Mouse (Mus musculus) lung, embryonic 15.5 days (tissue): ENCODE results near the gene Stard8. TPM values are rescaled to one million over a fixed set of nuclear protein-coding genes. Genes with fewer than 3 reads are reported as not detected.
"Not testable (repeated sequence)": the region's sequence is repeated elsewhere in the genome, so short reads cannot be mapped to it uniquely, and the experiment has no call there.

Experiments used
- ATAC-seq: fragments of 200-750 bp; cut with Nextera tagmentation; 2 replicates; pipeline ENCODE4 v1.8.0; 2017; ENCODE audit warnings: moderate number of reproducible peaks, borderline replicate concordance; ENCODE audit not compliant: low FRiP score, low TSS enrichment; ENCODE audit errors: extremely low read depth
- H3K27ac ChIP-seq: fragments of 300-500 bp; sonication (generic); 2 replicates; pipeline ENCODE4 v1.5.1; 2015; ENCODE audit warnings: moderate library complexity, mild to moderate bottlenecking, inconsistent platforms
- H3K27me3 ChIP-seq: fragments of 300-500 bp; sonication (generic); 2 replicates; pipeline ENCODE4 v1.6.1; 2015; ENCODE audit warnings: inconsistent platforms
- H3K36me3 ChIP-seq: fragments of 300-500 bp; sonication (generic); 2 replicates; pipeline ENCODE4 v1.6.1; 2015; ENCODE audit warnings: inconsistent platforms
- H3K4me1 ChIP-seq: fragments of 300-500 bp; sonication (generic); 2 replicates; pipeline ENCODE4 v1.6.1; 2015; ENCODE audit warnings: inconsistent platforms
- H3K4me2 ChIP-seq: fragments of 300-500 bp; sonication (generic); 2 replicates; pipeline ENCODE4 v1.6.1; 2015; ENCODE audit warnings: inconsistent platforms, mild to moderate bottlenecking, moderate library complexity
- H3K4me3 ChIP-seq: fragments of 300-500 bp; sonication (generic); 2 replicates; pipeline ENCODE4 v1.5.1; 2015; ENCODE audit warnings: mild to moderate bottlenecking, inconsistent platforms
- H3K9ac ChIP-seq: fragments of 300-500 bp; sonication (generic); 2 replicates; pipeline ENCODE4 v1.6.1; 2015; ENCODE audit warnings: inconsistent platforms
- H3K9me3 ChIP-seq: fragments of 300-500 bp; sonication (generic); 2 replicates; pipeline ENCODE4 v1.6.1; 2016; ENCODE audit warnings: inconsistent platforms
- WGBS: fragments of 180-500 bp; shearing (Covaris S2); methylation state at CpG from one replicate; pipeline ENCODE4 v1.1.7; 2015; 5-methylcytosine and 5-hydroxymethylcytosine counted together
- polyA plus RNA-seq: library from polyadenylated mRNA; unstranded; fragments of >200 nt; fragmentation: Nextera tagmentation; extraction: Ambion mirVana; gene quantifications from 2 replicates; pipeline ENCODE4 v1.2.1, GENCODE M21; 2015

Gene Stard8
- polyA plus RNA-seq: 14.4 and 16.7 TPM in 2 replicates

- H3K27me3 ChIP-seq: no peaks in the 10 kb centered on the region; the same call in 1 of the 2 replicates
- WGBS: 42% methylated on average over 9 of the region's 9 CpGs
- H3K9ac ChIP-seq: no peak within 1 kb of the TSS; the same call in 1 of the 2 replicates
- H3K4me3 ChIP-seq: peak within 1 kb of the TSS; percentile 28
- peaks cover 11% of the 10 kb centered on the region; the same call in 1 of the 2 replicates for H3K4me1 ChIP-seq
- no peaks in the 10 kb centered on the region for H3K9me3 ChIP-seq
- no peaks in the 10 kb centered on the region for H3K36me3 ChIP-seq
- peak; percentile 90; the same call in 1 of the 2 replicates for ATAC-seq
- H3K4me2 ChIP-seq: peak within 1 kb of the TSS; percentile 40
- peak within 1 kb of the TSS; percentile 60 for H3K27ac ChIP-seq
Measured at GRCm38 (mm10) chrX:99003046-99003445, at the start of gene Stard8. Stard8 (plus strand) TSS chrX:99003248.

GRCm38 (mm10) chrX:98953941-98954340 lies 49.1 kb upstream of the Stard8 start:
- no peak overlapping the region for H3K4me3 ChIP-seq
- 25% methylated on average over 5 of the region's 6 CpGs for WGBS
- H3K9me3 ChIP-seq: no peaks in the 10 kb centered on the region
- no peaks in the 10 kb centered on the region for H3K27me3 ChIP-seq
- no peak overlapping the region for H3K9ac ChIP-seq
- H3K36me3 ChIP-seq: no peaks in the 10 kb centered on the region
- no peak overlapping the region for H3K27ac ChIP-seq
- no peak for ATAC-seq
- H3K4me1 ChIP-seq: no peaks in the 10 kb centered on the region
- no peak overlapping the region for H3K4me2 ChIP-seq

DNA sequence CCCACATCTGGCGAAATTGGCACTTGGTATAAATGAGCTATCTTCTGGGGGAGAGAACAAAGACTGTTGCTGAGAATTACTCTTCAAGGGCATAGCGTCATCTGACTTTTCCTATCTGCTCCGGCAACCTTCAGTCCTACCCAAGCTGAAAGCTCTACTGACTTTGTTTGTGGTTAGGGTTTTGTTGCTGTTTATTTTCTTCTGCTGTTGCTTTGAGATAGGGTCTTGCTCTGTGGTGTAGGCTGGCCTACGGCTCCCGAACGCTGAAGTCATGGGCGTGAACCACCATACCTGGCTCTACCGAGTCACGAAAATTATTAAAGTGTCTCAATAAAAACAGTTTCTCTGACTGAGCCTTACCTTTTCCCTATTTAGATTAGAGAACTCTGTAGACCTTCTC lies 44.8 kb upstream of the Stard8 start:
- Histone ChIP-seq H3K4me3 (no peak overlapping the region), H3K4me1 (no peaks in the 10 kb centered on the region), H3K9me3 (no peaks in the 10 kb centered on the region), H3K27me3 (no peaks in the 10 kb centered on the region), H3K4me2 (no peak overlapping the region), H3K27ac (no peak overlapping the region), H3K9ac (no peak overlapping the region), H3K36me3 (no peaks in the 10 kb centered on the region)
- ATAC-seq: no peak
- 87% methylated on average over 9 of the region's 9 CpGs for WGBS

DNA sequence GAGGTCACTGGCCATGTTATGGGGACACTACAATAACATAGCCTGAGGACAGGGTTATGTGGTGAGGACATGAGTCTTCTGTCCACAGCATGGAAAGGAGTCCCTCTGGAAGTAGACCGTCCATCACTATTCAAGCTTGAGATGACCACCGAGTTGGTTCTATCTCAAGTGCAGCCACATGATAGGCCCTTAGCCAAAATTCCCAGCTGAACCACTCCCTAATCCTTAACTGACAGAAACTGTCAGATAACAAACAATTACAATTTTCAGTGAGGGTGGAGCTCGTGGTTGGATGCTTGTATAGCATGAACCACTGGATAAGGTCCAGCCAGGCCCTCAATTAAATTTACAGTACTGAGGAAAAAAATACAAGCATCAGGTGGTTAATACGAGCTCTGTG lies 44.0 kb upstream of the Stard8 start:
- Histone ChIP-seq H3K4me2 (no peak overlapping the region), H3K36me3 (no peaks in the 10 kb centered on the region), H3K4me3 (no peak overlapping the region), H3K9ac (no peak overlapping the region), H3K27ac (no peak overlapping the region), H3K27me3 (no peaks in the 10 kb centered on the region; the same call in 1 of the 2 replicates), H3K4me1 (no peaks in the 10 kb centered on the region), H3K9me3 (no peaks in the 10 kb centered on the region)
- WGBS: 58% methylated on average over 4 of the region's 4 CpGs
- no peak for ATAC-seq

GRCm38 (mm10) chrX:98963742-98964141 lies 39.3 kb upstream of the Stard8 start:
- H3K9me3 ChIP-seq: no peaks in the 10 kb centered on the region
- no peak for ATAC-seq
- no peak overlapping the region for H3K9ac ChIP-seq
- no peak overlapping the region for H3K27ac ChIP-seq
- no peaks in the 10 kb centered on the region for H3K4me1 ChIP-seq
- no peaks in the 10 kb centered on the region; the same call in 1 of the 2 replicates for H3K27me3 ChIP-seq
- H3K4me3 ChIP-seq: no peak overlapping the region
- H3K4me2 ChIP-seq: no peak overlapping the region
- no peaks in the 10 kb centered on the region for H3K36me3 ChIP-seq

GRCm38 (mm10) chrX:98964513-98964912 lies 38.5 kb upstream of the Stard8 start:
- ATAC-seq: no peak
- Histone ChIP-seq H3K27me3 (no peaks in the 10 kb centered on the region; the same call in 1 of the 2 replicates), H3K9ac (no peak overlapping the region), H3K36me3 (no peaks in the 10 kb centered on the region), H3K27ac (no peak overlapping the region), H3K4me1 (no peaks in the 10 kb centered on the region), H3K9me3 (no peaks in the 10 kb centered on the region), H3K4me3 (no peak overlapping the region), H3K4me2 (no peak overlapping the region)

- H3K9me3 ChIP-seq, H3K9ac ChIP-seq, H3K27ac ChIP-seq, H3K27me3 ChIP-seq, H3K4me3 ChIP-seq, H3K4me1 ChIP-seq, ATAC-seq, H3K36me3 ChIP-seq, H3K4me2 ChIP-seq: not testable (repeated sequence)
- WGBS: 53% methylated on average over 5 of the region's 5 CpGs
Measured at GRCm38 (mm10) chrX:98986611-98987010, 16.4 kb upstream of the Stard8 start.

DNA sequence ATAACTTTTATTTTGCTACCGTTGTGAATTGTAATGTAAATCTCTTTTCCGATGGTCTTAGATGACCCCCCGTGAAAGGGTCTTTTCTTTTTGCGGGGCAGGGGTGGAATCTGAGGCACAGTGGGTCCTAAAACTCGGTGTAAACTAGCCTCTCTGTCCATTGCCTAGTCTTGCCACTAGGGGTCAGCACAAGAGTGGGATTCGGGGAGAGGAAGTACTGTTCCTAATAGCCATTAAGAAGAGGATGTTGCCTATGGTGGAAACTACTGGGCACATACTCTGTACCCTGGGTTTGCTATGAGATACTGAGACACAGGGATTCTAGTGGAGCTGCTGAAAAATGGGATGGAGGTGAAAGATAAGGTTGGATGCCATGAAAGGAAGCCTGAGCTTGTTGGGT lies 13.5 kb upstream of the Stard8 start:
- peak; percentile 70; the same call in 1 of the 2 replicates for ATAC-seq

DNA sequence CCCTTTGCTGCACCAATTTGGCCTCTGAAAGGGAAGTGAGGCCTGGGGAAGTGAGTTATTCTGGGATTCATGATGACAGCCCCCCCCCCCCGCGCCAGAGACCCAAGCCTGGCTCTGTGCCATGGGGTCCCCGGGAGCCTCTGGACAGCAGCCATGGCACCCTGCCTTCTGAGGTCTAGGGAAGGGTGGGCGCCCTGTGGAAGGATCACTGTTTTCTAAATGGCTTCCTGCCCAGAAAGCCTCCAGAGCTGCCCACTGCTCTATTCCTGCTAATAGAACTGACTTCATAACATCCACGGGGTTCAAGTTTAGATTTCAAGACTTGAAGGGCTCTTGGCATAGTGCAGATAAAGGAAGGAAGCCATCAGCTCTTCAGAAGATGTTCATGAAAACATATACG lies 983 bp upstream of the Stard8 start:
- ATAC-seq: no peak

More for the DNA sequence above, 13.5 kb upstream of the Stard8 start:
- Histone ChIP-seq H3K4me2 (no peak overlapping the region), H3K9me3 (no peaks in the 10 kb centered on the region), H3K4me3 (no peak overlapping the region), H3K36me3 (no peaks in the 10 kb centered on the region), H3K4me1 (no peaks in the 10 kb centered on the region), H3K27ac (no peak overlapping the region), H3K27me3 (no peaks in the 10 kb centered on the region; the same call in 1 of the 2 replicates), H3K9ac (no peak overlapping the region)
- WGBS: 48% methylated on average over 6 of the region's 6 CpGs

DNA sequence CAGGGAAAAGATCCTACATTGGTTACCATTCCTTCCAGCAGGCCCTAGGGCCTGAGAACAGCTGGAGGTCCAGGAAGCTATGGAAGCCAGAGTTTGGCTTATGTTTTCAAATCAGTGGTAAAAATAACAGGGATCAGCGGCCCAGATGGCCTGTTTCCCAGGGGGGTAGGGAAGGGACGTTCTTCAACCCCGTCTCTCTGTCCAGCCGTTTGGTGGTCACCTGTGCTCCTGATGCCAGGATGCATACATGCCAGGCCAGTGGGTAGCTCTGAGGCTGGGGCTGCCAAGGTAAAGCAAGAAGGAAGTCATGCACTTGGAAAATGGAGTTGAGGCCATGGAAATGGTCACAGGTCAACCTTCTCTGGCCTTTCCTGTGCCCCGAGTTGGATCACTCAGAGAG lies 7.5 kb downstream of the Stard8 start:
- no peak for ATAC-seq
- no peak overlapping the region for H3K27ac ChIP-seq
- H3K9me3 ChIP-seq: no peaks in the 10 kb centered on the region
- no peaks in the 10 kb centered on the region for H3K36me3 ChIP-seq
- 79% methylated on average over 5 of the region's 5 CpGs for WGBS
- no peaks in the 10 kb centered on the region; the same call in 1 of the 2 replicates for H3K27me3 ChIP-seq
- H3K9ac ChIP-seq: no peak overlapping the region
- H3K4me2 ChIP-seq: no peak overlapping the region
- peaks cover 4% of the 10 kb centered on the region; the same call in 1 of the 2 replicates for H3K4me1 ChIP-seq
- no peak overlapping the region for H3K4me3 ChIP-seq

More for the DNA sequence above, 983 bp upstream of the Stard8 start:
- no peak overlapping the region for H3K9ac ChIP-seq
- H3K4me2 ChIP-seq: no peak overlapping the region
- no peaks in the 10 kb centered on the region; the same call in 1 of the 2 replicates for H3K27me3 ChIP-seq
- H3K36me3 ChIP-seq: no peaks in the 10 kb centered on the region
- WGBS: 49% methylated on average over 6 of the region's 6 CpGs
- H3K4me1 ChIP-seq: peaks cover 11% of the 10 kb centered on the region; the same call in 1 of the 2 replicates
- H3K27ac ChIP-seq: peak overlapping the region; percentile 60; the same call in 1 of the 2 replicates
- H3K9me3 ChIP-seq: no peaks in the 10 kb centered on the region
- no peak overlapping the region for H3K4me3 ChIP-seq

- H3K4me1 ChIP-seq: peaks cover 4% of the 10 kb centered on the region; the same call in 1 of the 2 replicates
- no peak for ATAC-seq
- 47% methylated on average over 3 of the region's 3 CpGs for whole genome bisulfite sequencing
- no peak overlapping the region for H3K9ac ChIP-seq
- H3K36me3 ChIP-seq: no peaks in the 10 kb centered on the region
- no peak overlapping the region for H3K4me2 ChIP-seq
- H3K27ac ChIP-seq: no peak overlapping the region
- no peaks in the 10 kb centered on the region for H3K9me3 ChIP-seq
- no peak overlapping the region for H3K4me3 ChIP-seq
- no peaks in the 10 kb centered on the region; the same call in 1 of the 2 replicates for H3K27me3 ChIP-seq
Measured at GRCm38 (mm10) chrX:99011281-99011680, 8.2 kb downstream of the Stard8 start.

- 70% methylated on average over 3 of the region's 3 CpGs for WGBS
- Histone ChIP-seq H3K36me3 (no peaks in the 10 kb centered on the region), H3K4me2 (no peak overlapping the region), H3K27ac (no peak overlapping the region), H3K4me3 (no peak overlapping the region), H3K27me3 (no peaks in the 10 kb centered on the region; the same call in 1 of the 2 replicates), H3K4me1 (peaks cover 4% of the 10 kb centered on the region; the same call in 1 of the 2 replicates), H3K9ac (no peak overlapping the region), H3K9me3 (no peaks in the 10 kb centered on the region)
- no peak for ATAC-seq
Measured at GRCm38 (mm10) chrX:99012486-99012885, 9.4 kb downstream of the Stard8 start.
